Mouse (Mus musculus) neutrophil, adult 59 days (primary cell): ENCODE data around the gene Hist1h3h. TPM values are rescaled to one million over a fixed set of nuclear protein-coding genes. Genes with fewer than 3 reads are reported as not detected.

Experiments
- total RNA-seq, 2 experiments: library from RNA; stranded (reverse); gene quantifications; 1 replicate in 1 of 2; 2 replicates in 1 of 2; pipeline ENCODE4 v1.2.4; 2023

Hist1h3h gene
- total RNA-seq, result 1,000 to 10,000 TPM; 1,636 to 1,682 TPM

DNA sequence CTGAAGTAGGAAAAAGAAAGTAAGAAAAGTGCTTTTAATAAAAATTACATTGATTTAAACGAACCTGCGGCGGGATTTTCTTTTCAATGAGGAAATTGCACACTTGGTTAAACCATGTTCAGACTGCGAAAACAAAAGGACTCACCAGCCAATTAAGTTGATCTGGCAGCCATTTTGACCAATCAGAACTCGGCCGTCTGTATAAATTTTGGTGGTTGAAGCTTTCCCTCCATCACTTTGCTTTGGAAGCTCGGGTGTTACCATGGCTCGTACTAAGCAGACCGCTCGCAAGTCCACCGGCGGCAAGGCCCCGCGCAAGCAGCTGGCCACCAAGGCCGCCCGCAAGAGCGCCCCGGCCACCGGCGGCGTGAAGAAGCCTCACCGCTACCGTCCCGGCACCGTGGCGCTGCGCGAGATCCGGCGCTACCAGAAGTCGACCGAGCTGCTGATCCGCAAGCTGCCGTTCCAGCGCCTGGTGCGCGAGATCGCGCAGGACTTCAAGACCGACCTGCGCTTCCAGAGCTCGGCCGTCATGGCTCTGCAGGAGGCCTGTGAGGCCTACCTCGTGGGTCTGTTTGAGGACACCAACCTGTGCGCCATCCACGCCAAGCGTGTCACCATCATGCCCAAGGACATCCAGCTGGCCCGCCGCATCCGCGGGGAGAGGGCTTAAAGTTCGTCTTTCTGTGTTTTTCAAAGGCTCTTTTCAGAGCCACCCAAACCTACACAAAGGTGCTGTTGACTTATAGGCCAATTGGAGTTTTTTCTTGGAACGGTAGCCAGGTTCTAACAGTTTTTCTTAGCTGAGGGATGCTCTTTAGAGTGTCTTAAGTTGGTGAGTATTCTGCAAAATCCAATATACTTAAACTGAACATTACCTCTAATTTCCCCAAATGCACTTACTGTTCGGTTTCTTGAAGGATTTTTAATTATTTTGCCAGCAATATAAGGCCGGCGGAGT lies at the start of gene Hist1h3h:
Hist1h3h (plus strand) TSS at position 263 of the 961 bp plus-strand sequence.

DNA sequence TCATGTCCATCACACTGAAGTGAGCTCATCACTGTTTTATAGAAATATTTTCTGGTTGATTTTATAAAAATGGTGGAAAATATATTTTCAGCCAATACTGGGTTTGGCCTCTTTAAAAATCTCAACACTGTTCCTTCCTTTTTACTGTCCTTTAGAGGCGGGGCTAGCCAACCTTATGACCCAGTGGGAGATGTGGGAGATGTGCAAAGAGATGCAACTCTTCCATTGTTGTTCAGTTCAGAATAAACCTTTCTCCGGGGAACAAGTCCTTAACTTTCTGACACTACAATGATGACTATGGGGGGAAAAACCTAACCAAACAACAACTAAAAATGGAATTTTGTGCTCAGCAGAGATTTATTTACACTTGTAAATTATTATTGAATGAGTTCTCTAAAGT lies 40.2 kb upstream of the Hist1h3h start, which contains the start of gene Olfr1360:
Olfr1360 (minus strand) TSS at position 101 of the 400 bp plus-strand sequence.

GRCm38 (mm10) chr13:21697811-21698210 lies 19.6 kb upstream of the Hist1h3h start, which contains the start of gene Olfr1359:
Gene Olfr1359 (plus strand): TSS chr13:21698111.

GRCm38 (mm10) chr13:21715864-21716539 lies 1.5 kb upstream of the Hist1h3h start, which contains the start of the genes Hist1h2bl and Hist1h2ai:
Gene Hist1h2bl (minus strand): TSS chr13:21716143.
Gene Hist1h2ai (plus strand): TSS chr13:21716422.

GRCm38 (mm10) chr13:21721757-21722372 lies 4.4 kb downstream of the Hist1h3h start, which contains the start of gene Hist1h2bm:
Gene Hist1h2bm (plus strand): TSS chr13:21722044.

GRCm38 (mm10) chr13:21734906-21735767 lies 17.7 kb downstream of the Hist1h3h start, which contains the start of gene Hist1h4j:
Gene Hist1h4j (plus strand): TSS chr13:21735064.

DNA sequence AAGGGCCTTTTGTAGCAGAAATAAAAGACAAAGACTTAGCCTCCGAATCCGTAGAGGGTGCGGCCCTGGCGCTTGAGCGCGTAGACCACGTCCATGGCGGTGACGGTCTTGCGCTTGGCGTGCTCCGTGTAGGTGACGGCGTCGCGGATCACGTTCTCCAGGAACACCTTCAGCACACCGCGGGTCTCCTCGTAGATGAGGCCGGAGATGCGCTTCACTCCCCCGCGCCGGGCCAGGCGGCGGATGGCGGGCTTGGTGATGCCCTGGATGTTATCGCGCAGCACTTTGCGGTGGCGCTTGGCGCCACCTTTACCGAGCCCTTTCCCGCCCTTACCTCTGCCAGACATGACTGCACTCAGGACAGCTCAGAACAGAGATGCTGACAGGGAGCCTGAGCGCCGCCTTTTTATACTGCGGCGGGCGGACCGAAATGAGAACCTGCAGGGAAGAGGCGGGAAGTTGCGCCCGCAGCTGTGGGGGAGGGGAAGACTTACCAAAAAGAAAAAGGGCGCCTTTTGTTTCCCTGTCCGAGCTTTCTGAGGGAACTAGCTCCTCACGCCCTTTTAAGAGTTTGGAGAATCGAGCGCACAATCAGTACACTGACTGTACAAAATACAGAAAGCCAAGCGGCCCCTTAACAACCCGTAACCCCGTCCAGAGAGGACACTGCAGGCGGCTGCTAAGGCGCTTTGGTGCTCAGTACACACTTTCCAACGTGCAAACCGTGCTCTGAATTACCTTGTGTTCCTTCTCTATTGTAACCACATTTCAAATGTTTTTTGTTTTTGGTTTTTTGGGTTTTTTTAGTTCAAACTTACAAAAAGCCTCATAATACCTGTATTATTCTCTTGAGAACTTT lies 32.9 kb downstream of the Hist1h3h start, which contains the start of gene Hist1h4k:
Hist1h4k (minus strand) TSS at position 347 of the 859 bp plus-strand sequence.

DNA sequence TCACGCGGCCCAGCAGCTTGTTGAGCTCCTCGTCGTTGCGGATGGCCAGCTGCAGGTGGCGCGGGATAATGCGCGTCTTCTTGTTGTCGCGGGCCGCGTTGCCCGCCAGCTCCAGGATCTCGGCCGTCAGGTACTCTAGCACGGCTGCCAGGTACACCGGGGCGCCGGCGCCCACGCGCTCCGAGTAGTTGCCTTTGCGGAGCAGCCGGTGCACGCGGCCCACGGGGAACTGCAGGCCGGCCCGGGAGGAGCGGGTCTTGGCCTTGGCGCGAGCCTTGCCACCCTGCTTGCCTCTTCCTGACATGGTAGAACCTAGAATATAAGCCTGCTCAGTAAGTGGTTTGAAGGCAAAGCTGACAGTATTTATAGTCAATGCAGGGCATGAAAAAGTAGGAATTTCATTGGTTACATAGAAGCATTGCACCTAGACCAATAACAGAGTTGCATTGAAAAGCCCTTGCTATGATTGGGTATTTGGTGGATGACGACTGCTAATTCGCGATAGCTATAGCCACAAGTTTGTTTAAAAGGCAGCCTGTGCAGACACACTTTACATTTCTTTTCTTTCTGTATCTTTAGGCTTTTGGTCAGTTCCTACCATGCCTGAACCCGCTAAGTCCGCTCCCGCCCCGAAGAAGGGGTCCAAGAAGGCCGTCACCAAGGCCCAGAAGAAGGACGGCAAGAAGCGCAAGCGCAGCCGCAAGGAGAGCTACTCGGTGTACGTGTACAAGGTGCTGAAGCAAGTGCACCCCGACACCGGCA lies 36.2 kb downstream of the Hist1h3h start, which contains the start of the genes Hist1h2ak and Hist1h2bn:
Hist1h2ak (minus strand) TSS at position 304 of the 762 bp plus-strand sequence.
Hist1h2bn (plus strand) TSS at position 600 of the 762 bp plus-strand sequence.

Other genes starting within 250 kb of the Hist1h3h start
- under 1 TPM; 0.24 to 0.26 TPM for gene Nkapl, start 249.2 kb upstream of the Hist1h3h start, total RNA-seq
- gene Zkscan4, start 238.8 kb upstream of the Hist1h3h start, total RNA-seq, result under 1 TPM; 0.20 TPM
- gene Gm10065, start 238.2 kb upstream of the Hist1h3h start, total RNA-seq, result not detected
- gene AK157302, start 222.4 kb upstream of the Hist1h3h start, total RNA-seq, result 1 to 10 TPM; 2.7 to 3.4 TPM
- 10 to 100 TPM; 18.9 to 19.1 TPM for gene Gm11273, start 216.2 kb upstream of the Hist1h3h start, total RNA-seq
- gene Zkscan8, start 186.5 kb upstream of the Hist1h3h start, total RNA-seq, result 1 to 10 TPM; 3.8 to 3.9 TPM
- gene Olfr1366, start 174.9 kb upstream of the Hist1h3h start, total RNA-seq, result not detected
- not detected for gene Olfr1535, start 157.8 kb upstream of the Hist1h3h start, total RNA-seq
- not detected for gene Olfr1364, start 135.9 kb upstream of the Hist1h3h start, total RNA-seq
- gene Olfr1362, start 103.6 kb upstream of the Hist1h3h start, total RNA-seq, result not detected
- not detected for gene Olfr11, start 75.1 kb upstream of the Hist1h3h start, total RNA-seq
- not detected for gene Olfr1361, start 54.3 kb upstream of the Hist1h3h start, total RNA-seq
- gene Olfr1360, start 40.3 kb upstream of the Hist1h3h start, total RNA-seq, result not detected
- not detected for gene Olfr1359, start 19.5 kb upstream of the Hist1h3h start, total RNA-seq
- gene Hist1h2bl, start 1.5 kb upstream of the Hist1h3h start, total RNA-seq, result 1,000 to 10,000 TPM; 1,007 to 1,037 TPM
- 100 to 1,000 TPM; 322 to 368 TPM for gene Hist1h2ai, start 1.2 kb upstream of the Hist1h3h start, total RNA-seq
- 100 to 1,000 TPM; 245 to 302 TPM for gene Hist1h2bm, start 4.4 kb downstream of the Hist1h3h start, total RNA-seq
- gene Hist1h4j, start 17.4 kb downstream of the Hist1h3h start, total RNA-seq, result 100 to 1,000 TPM; 162 to 165 TPM
- 1,000 to 10,000 TPM; 2,386 to 2,430 TPM for gene Hist1h4k, start 32.8 kb downstream of the Hist1h3h start, total RNA-seq
- 100 to 1,000 TPM; 426 to 441 TPM for gene Hist1h2ak, start 36.2 kb downstream of the Hist1h3h start, total RNA-seq
- 100 to 1,000 TPM; 695 to 749 TPM for gene Hist1h2bn, start 36.5 kb downstream of the Hist1h3h start, total RNA-seq
- gene Hist1h1b, start 63.0 kb downstream of the Hist1h3h start, total RNA-seq, result 100 to 1,000 TPM; 583 to 676 TPM
- gene Hist1h3i, start 65.7 kb downstream of the Hist1h3h start, total RNA-seq, result 1,000 to 10,000 TPM; 1,324 to 1,491 TPM
- gene Hist1h2an, start 69.6 kb downstream of the Hist1h3h start, total RNA-seq, result 100 to 1,000 TPM; 204 to 209 TPM
- 100 to 1,000 TPM; 485 to 544 TPM for gene Hist1h2bp, start 69.8 kb downstream of the Hist1h3h start, total RNA-seq
- gene Hist1h2bq, start 92.5 kb downstream of the Hist1h3h start, total RNA-seq, result 1,000 to 10,000 TPM; 1,192 to 1,249 TPM
- gene Hist1h2ao, start 92.8 kb downstream of the Hist1h3h start, total RNA-seq, result 1,000 to 10,000 TPM; 2,019 to 2,366 TPM
- gene Hist1h4m, start 94.1 kb downstream of the Hist1h3h start, total RNA-seq, result 1,000 to 10,000 TPM; 1,248 to 1,288 TPM
- gene Hist1h4n, start 114.5 kb downstream of the Hist1h3h start, total RNA-seq, result 100 to 1,000 TPM; 891 to 923 TPM
- gene Hist1h2ap, start 115.8 kb downstream of the Hist1h3h start, total RNA-seq, result 100 to 1,000 TPM; 561 to 647 TPM
- 1,000 to 10,000 TPM; 1,178 to 1,241 TPM for gene Hist1h2br, start 116.1 kb downstream of the Hist1h3h start, total RNA-seq
- gene Zfp184, start 227.4 kb downstream of the Hist1h3h start, total RNA-seq, result under 1 TPM; 0.69 to 0.84 TPM